In the genomic region with DNA sequence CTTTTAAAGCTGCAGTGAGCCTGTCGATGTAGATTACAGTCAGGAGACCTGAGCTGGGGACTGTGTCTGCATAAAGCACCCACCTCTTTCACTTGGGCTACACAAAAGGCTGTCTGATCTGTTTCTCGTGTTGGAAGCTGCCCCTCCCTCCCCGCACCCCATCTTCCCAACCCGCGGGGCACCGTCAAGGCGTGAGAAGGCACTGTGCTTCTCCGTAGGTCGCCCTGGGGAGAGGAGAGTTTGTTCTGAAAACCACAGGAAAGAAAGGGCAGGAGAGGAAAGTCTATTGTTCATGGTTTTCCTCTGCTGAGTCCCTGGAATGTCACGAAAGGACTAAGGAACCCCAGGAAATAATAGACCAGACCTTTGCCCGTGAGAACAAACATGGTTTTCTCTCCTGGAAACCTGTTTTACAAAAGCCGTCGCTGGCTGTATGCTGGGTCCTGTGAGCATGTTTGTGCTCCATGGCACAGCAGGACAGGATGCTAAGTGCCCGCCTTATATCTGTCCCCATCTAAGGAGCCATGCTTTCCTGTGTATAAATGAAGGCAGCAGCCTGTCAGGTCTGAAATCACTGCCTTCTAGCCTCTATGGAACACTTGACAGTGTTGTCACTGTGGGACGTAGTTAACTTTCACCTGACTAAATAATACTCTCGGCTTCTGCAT, we compare ENCODE assay signal across 9 mouse cellular contexts. TPM values are rescaled to one million over a fixed set of nuclear protein-coding genes. Genes with fewer than 3 reads are reported as not detected.
A peak's percentile ranks its signal among the peaks of the same experiment; 100 is the strongest.
DNase-seq lines count a peak whose midpoint lies in the region; ATAC-seq and TF ChIP-seq lines count a peak whose summit lies in the region.
"Had no signal": no experiment of that assay in that cellular context is flagged by ENCODE, and none has a peak within 500 bp of the region (broad histone marks: within the 10 kb centered on the region; RNA-seq: fewer than 3 reads in every experiment).

No protein-coding gene starts in this region.

- WGBS in embryonic facial prominence, embryonic 11.5 days, result 24% methylated on average over 16 of the region's 16 CpGs
- 12% methylated on average over 16 of the region's 16 CpGs for WGBS in hindbrain, embryonic 15.5 days
- 52% methylated on average over 16 of the region's 16 CpGs for WGBS in limb, embryonic 12.5 days
- 77% methylated on average over 16 of the region's 16 CpGs for WGBS in thymus, adult 2 months

- no peak for TF ChIP-seq CTCF in MEL (IDR thresholded peaks at IDR 0.05 in 2 of 3, conservative IDR thresholded peaks at IDR 0.05 in 1 of 3; ENCODE audit: control insufficient read depth in 1 of 3, insufficient read depth in 1 of 3, low read depth in 2 of 3, low read length in 3 of 3, poor library complexity in 1 of 3, severe bottlenecking in 1 of 3)
- TF ChIP-seq CTCF in thymus, adult 2 months (IDR thresholded peaks at IDR 0.05; ENCODE audit: borderline replicate concordance, control insufficient read depth, extremely low read depth, insufficient read depth, low read length, poor library complexity), result no peak
- no peak for TF ChIP-seq CTCF in left cerebral cortex, adult 2 months (IDR thresholded peaks at IDR 0.05)

- no peaks in the 10 kb centered on the region for H3K4me1 ChIP-seq in MEL (ENCODE audit: control insufficient read depth in 1 of 2, insufficient read depth in 2 of 2, low read length in 2 of 2)
- H3K4me1 ChIP-seq in embryonic facial prominence, embryonic 11.5 days (ENCODE audit: control insufficient read depth, insufficient read depth, low read length), result no peaks in the 10 kb centered on the region; the same call in none of the 2 replicates
- peaks cover 19% of the 10 kb centered on the region for H3K4me1 ChIP-seq in hindbrain, embryonic 15.5 days (replicated peaks)
- peaks cover 14% of the 10 kb centered on the region; the same call in 1 of the 2 replicates for H3K4me1 ChIP-seq in limb, embryonic 12.5 days (replicated peaks)
- H3K4me1 ChIP-seq in thymus, adult 2 months (replicated peaks; ENCODE audit: control insufficient read depth, insufficient read depth, low read length), result no peaks in the 10 kb centered on the region

- no peak overlapping the region for H3K9ac ChIP-seq in MEL (ENCODE audit: control insufficient read depth, low read depth, low read length, poor library complexity, severe bottlenecking)
- H3K9ac ChIP-seq in embryonic facial prominence, embryonic 11.5 days (replicated peaks; ENCODE audit: low read length), result no peak overlapping the region
- H3K9ac ChIP-seq in hindbrain, embryonic 15.5 days, result no peak overlapping the region
- no peak overlapping the region for H3K9ac ChIP-seq in limb, embryonic 12.5 days (replicated peaks)

- H3K9me3 ChIP-seq in MEL (replicated peaks; ENCODE audit: insufficient read depth, low read length), result no peaks in the 10 kb centered on the region
- H3K9me3 ChIP-seq in embryonic facial prominence, embryonic 11.5 days (replicated peaks; ENCODE audit: control insufficient read depth, low read length), result no peaks in the 10 kb centered on the region
- H3K9me3 ChIP-seq in hindbrain, embryonic 15.5 days, result no peaks in the 10 kb centered on the region
- H3K9me3 ChIP-seq in limb, embryonic 12.5 days, result no peaks in the 10 kb centered on the region

- DNase-seq in MEL (ENCODE audit: low read depth, low spot score), result peak; percentile 19
- DNase-seq in embryonic facial prominence, embryonic 11.5 days (ENCODE audit: low spot score), result peak; percentile 10
- DNase-seq in thymus, adult 2 months, result no peak
- DNase-seq in natural killer cell, adult 2 months (ENCODE audit: low spot score in 2 of 2), result no peak
- DNase-seq in ovary, postnatal 14 days (ENCODE audit: low spot score), result no peak
- no peak for DNase-seq in left cerebral cortex, adult 2 months (ENCODE audit: extremely low spot score in 1 of 2, low spot score in 2 of 2)

- no peaks in the 10 kb centered on the region; a peak in 1 of 4 replicates for H3K36me3 ChIP-seq in MEL (ENCODE audit: control insufficient read depth in 1 of 2, insufficient read depth in 2 of 2, low read length in 2 of 2)
- no peaks in the 10 kb centered on the region for H3K36me3 ChIP-seq in embryonic facial prominence, embryonic 11.5 days (replicated peaks; ENCODE audit: control insufficient read depth, insufficient read depth, low read depth, low read length)
- H3K36me3 ChIP-seq in hindbrain, embryonic 15.5 days, result peaks cover 16% of the 10 kb centered on the region
- peaks cover 61% of the 10 kb centered on the region for H3K36me3 ChIP-seq in limb, embryonic 12.5 days
- H3K36me3 ChIP-seq in thymus, adult 2 months (ENCODE audit: control insufficient read depth, insufficient read depth, low read length), result no peaks in the 10 kb centered on the region

- no peaks in the 10 kb centered on the region for H3K27me3 ChIP-seq in MEL (ENCODE audit: control insufficient read depth in 1 of 2, insufficient read depth in 2 of 2, low read length in 2 of 2)
- no peaks in the 10 kb centered on the region for H3K27me3 ChIP-seq in embryonic facial prominence, embryonic 11.5 days (ENCODE audit: control insufficient read depth, insufficient read depth, low read length)
- no peaks in the 10 kb centered on the region for H3K27me3 ChIP-seq in hindbrain, embryonic 15.5 days
- H3K27me3 ChIP-seq in limb, embryonic 12.5 days, result no peaks in the 10 kb centered on the region
- H3K27me3 ChIP-seq in thymus, adult 2 months (ENCODE audit: control insufficient read depth, insufficient read depth, low read length), result no peaks in the 10 kb centered on the region
- H3K27me3 ChIP-seq: Patski had no signal

- H3K27ac ChIP-seq in MEL (ENCODE audit: control insufficient read depth, low read depth, low read length), result no peak overlapping the region
- no peak overlapping the region for H3K27ac ChIP-seq in embryonic facial prominence, embryonic 11.5 days (replicated peaks; ENCODE audit: low read depth, low read length)
- 0 out of 2 replicates have a peak overlapping the region, but pooled peaks have one; percentile 17 for H3K27ac ChIP-seq in hindbrain, embryonic 15.5 days (replicated peaks)
- peak overlapping the region; percentile 50; the same call in 1 of the 2 replicates for H3K27ac ChIP-seq in limb, embryonic 12.5 days
- H3K27ac ChIP-seq in thymus, adult 2 months (ENCODE audit: control insufficient read depth, insufficient read depth, low read length), result no peak overlapping the region
- no peak overlapping the region for H3K27ac ChIP-seq in left cerebral cortex, adult 2 months

- intact Hi-C loops in left cerebral cortex, adult 2 months (cut with DNase I), result no loop called here

- ATAC-seq in embryonic facial prominence, embryonic 11.5 days (replicated peaks; ENCODE audit: insufficient number of reproducible peaks, low FRiP score, low TSS enrichment, low read depth), result 0 out of 2 replicates have a peak, but pooled peaks have one; percentile 15
- no peak for ATAC-seq in hindbrain, embryonic 15.5 days (ENCODE audit: low FRiP score, low read depth)
- no peak for ATAC-seq in limb, embryonic 12.5 days (ENCODE audit: insufficient number of reproducible peaks, insufficient read depth, low FRiP score, low TSS enrichment, low read depth)
- ATAC-seq: Patski had no signal

- no peak overlapping the region for H3K4me3 ChIP-seq in MEL (ENCODE audit: control insufficient read depth in 1 of 2, insufficient read depth in 1 of 2, low read depth in 2 of 2, low read length in 2 of 2)
- no peak overlapping the region for H3K4me3 ChIP-seq in embryonic facial prominence, embryonic 11.5 days (ENCODE audit: low read depth, low read length)
- no peak overlapping the region for H3K4me3 ChIP-seq in hindbrain, embryonic 15.5 days
- no peak overlapping the region for H3K4me3 ChIP-seq in limb, embryonic 12.5 days (replicated peaks)
- no peak overlapping the region for H3K4me3 ChIP-seq in thymus, adult 2 months (ENCODE audit: control insufficient read depth, insufficient read depth, low read length)
- H3K4me3 ChIP-seq in left cerebral cortex, adult 2 months, result no peak overlapping the region

- no peak for TF ChIP-seq EP300 in MEL (IDR thresholded peaks at IDR 0.05; ENCODE audit: low read depth in 1 of 2, low read length in 2 of 2)

- no peak for TF ChIP-seq RAD21 in MEL (IDR thresholded peaks at IDR 0.05; ENCODE audit: low read depth, low read length)

- TF ChIP-seq POLR2A in MEL (IDR thresholded peaks at IDR 0.05; ENCODE audit: control insufficient read depth in 1 of 2, insufficient read depth in 1 of 2, low read depth in 1 of 2, low read length in 2 of 2, poor library complexity in 1 of 2), result no peak
- TF ChIP-seq POLR2A in thymus, adult 2 months (IDR thresholded peaks at IDR 0.05; ENCODE audit: control insufficient read depth, extremely low read depth, insufficient read depth, low read length, poor library complexity), result no peak

- H3K4me2 ChIP-seq in embryonic facial prominence, embryonic 11.5 days (ENCODE audit: low read depth, low read length), result no peak overlapping the region
- no peak overlapping the region for H3K4me2 ChIP-seq in hindbrain, embryonic 15.5 days
- no peak overlapping the region for H3K4me2 ChIP-seq in limb, embryonic 12.5 days

- no peaks in the 10 kb centered on the region for H3K79me2 ChIP-seq in MEL (ENCODE audit: control insufficient read depth, insufficient read depth, low read length, poor library complexity)

TF ChIP-seq in MEL, 35 proteins besides CTCF, POLR2A, EP300 and RAD21:
- TF ChIP-seq TBP (IDR thresholded peaks at IDR 0.05; ENCODE audit: low read depth, low read length), result no peak
- no peak for TF ChIP-seq MAZ (IDR thresholded peaks at IDR 0.05; ENCODE audit: low read depth, low read length)
- no peak for TF ChIP-seq MYB (IDR thresholded peaks at IDR 0.05; ENCODE audit: low read depth, low read length)
- TF ChIP-seq USF2 (IDR thresholded peaks at IDR 0.05; ENCODE audit: borderline replicate concordance in 1 of 2, insufficient read depth in 1 of 2, low read depth in 1 of 2, low read length in 2 of 2), result no peak

RNA-seq across cellular contexts. Expression of a gene that starts 53.8 kb away (rescaled TPM):
- total RNA-seq in MEL (2012; rRNA removed), result 0.72 and 0.89 TPM in 2 replicates
- polyA plus RNA-seq in MEL (2012; ENCODE audit: insufficient read depth in 1 of 2, insufficient read length in 2 of 2, low read depth in 1 of 2, low replicate concordance in 2 of 2, missing spikeins in 1 of 2), result under 1 TPM in 1 of 2 experiments, not detected in 1; 0.71 TPM
- polyA plus RNA-seq in embryonic facial prominence, embryonic 11.5 days (2014; fragmentation: Nextera tagmentation; extraction: Ambion mirVana), result not detected in 2 replicates
- polyA plus RNA-seq in hindbrain, embryonic 15.5 days (2015; fragmentation: Nextera tagmentation; extraction: Ambion mirVana), result 0.09 TPM in 1 of 2 replicates, not detected in the other
- not detected in 2 replicates for polyA plus RNA-seq in limb, embryonic 12.5 days (2016; fragmentation: Nextera tagmentation; extraction: Ambion mirVana)
- 0.13 and 0.15 TPM in 2 replicates for polyA plus RNA-seq in thymus, adult 2 months (2012; rRNA removed)
- total RNA-seq in left cerebral cortex, adult 2 months (2021), result under 1 TPM; 0.23 to 0.56 TPM

Comparison
In these comparisons a context has a peak if more than half of its experiments do, and no peak if none do; other contexts are left out.
1. DNase-seq: peak in MEL (single experiment) and embryonic facial prominence, embryonic 11.5 days (single experiment); none in thymus, adult 2 months (single experiment), natural killer cell, adult 2 months (0 of 2), ovary, postnatal 14 days (single experiment) and left cerebral cortex, adult 2 months (0 of 2).
2. H3K27ac ChIP-seq: peak in hindbrain, embryonic 15.5 days (single experiment) and limb, embryonic 12.5 days (single experiment); none in MEL (single experiment), embryonic facial prominence, embryonic 11.5 days (single experiment), thymus, adult 2 months (single experiment) and left cerebral cortex, adult 2 months (single experiment).